Mouse (Mus musculus): Measurements from ENCODE around the gene Cyp2d40.
"Not testable (repeated sequence)": the region's sequence is repeated elsewhere in the genome, so short reads cannot be mapped to it uniquely, and the experiment has no call there.

DNA sequence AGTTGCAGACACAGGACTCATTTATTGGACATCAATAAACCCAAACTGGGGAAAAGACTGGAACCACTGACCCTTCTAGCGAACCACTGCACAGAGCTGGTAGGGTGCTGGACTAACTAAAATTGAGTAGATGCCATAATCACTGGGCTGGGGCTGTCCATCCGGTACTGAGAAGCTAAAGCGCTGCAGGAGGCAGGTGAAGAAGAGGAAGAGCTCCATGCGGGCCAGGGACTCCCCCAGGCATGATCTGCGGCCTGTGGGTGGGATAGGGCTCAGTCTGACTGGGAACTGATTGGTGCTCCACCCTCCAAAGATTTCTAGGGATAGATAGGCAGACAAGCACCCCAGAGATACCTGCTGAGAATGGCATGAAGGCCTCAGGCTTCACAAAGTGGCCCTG lies 13.9 kb upstream of the Cyp2d40 start:
- not testable (repeated sequence) for TF ChIP-seq CTCF, EP300 (IDR thresholded peaks at IDR 0.05; ENCODE audit: low read depth)

Measured in heart, postnatal 0 days (tissue).